Mouse (Mus musculus) ovary, adult 2 months (tissue): ENCODE results near the gene Hnrnpa3. TPM values are rescaled to one million over a fixed set of nuclear protein-coding genes. Genes with fewer than 3 reads are reported as not detected.

ENCODE experiments used
- polyA plus RNA-seq: library from polyadenylated mRNA; depleted of rRNA; stranded (reverse); fragments of >200 nt; gene quantifications from 2 replicates; pipeline ENCODE4 v1.2.3, GENCODE M21; 2012; rRNA removed

Gene Hnrnpa3
- 10.0 and 14.7 TPM in 2 replicates for polyA plus RNA-seq

GRCm38 (mm10) chr2:75658727-75659628 lies at the start of gene Hnrnpa3:
Gene Hnrnpa3 (plus strand): TSS chr2:75659261.

DNA sequence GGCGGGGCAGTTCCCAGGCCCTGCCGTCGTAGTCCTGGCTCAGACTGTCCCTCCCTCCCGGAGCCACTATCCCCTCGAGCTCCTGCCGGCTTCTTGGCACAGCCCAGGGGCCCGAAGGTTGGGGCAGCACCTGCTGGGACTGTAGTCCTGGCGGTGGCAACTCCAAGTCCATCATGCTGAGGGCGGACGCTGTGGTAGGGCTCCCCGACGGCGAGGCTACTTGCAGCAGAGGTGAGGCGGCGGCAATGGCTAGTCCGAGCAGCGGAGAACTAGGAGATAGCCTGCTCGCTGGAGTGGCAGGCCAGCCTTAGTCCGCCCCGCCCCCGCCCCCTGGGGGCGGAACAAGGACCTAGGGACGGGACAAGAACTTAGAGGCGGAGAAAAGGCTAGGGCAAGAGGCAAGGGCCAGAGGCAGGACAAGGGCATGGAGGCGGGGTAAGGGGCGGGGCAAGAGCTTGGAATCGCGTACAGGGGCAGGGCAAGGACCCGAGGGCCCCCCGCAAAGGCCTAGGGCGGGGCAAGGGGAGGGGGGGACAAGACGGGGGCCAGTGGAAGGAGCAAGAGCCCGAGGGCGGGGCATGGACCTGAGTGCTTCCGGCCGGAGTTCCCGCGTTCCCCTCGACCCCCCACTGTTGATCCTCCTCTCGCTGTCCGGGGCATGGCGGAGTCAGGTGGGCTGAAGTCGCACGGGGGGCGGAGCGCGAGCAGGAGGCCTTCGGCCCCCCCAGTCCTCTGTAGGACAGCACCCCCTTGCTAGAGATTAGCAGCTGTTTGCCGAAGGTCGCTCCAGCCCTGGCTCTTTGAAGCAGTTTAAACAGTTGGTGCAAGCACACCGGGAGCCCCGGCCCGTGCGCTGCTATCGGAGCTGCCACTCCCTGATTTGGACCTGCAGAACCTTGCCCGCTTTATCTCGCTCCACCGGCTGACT lies 45.4 kb downstream of the Hnrnpa3 start, which contains the start of gene Nfe2l2:
TSS of gene Nfe2l2 (minus strand) at position 408 of the 928 bp plus-strand sequence.

Other genes with a start within 250 kb of the Hnrnpa3 start
- gene Nfe2l2, start 45.4 kb downstream of the Hnrnpa3 start, polyA plus RNA-seq, result 50.7 and 58.2 TPM in 2 replicates
- gene Agps, start 172.9 kb downstream of the Hnrnpa3 start, polyA plus RNA-seq, result 5.5 and 7.4 TPM in 2 replicates